Comparison of ENCODE assay signal across 13 mouse cellular contexts in genomic region chr6:149244159-149244558, GRCm38 (mm10).
"Had no signal": no experiment of that assay in that cellular context is flagged by ENCODE, and none has a peak within 500 bp of the region (broad histone marks: within the 10 kb centered on the region; RNA-seq: fewer than 3 reads in every experiment).

No protein-coding gene starts in this region.

- DNase-seq: gastrocnemius, postnatal 25 days; heart, adult 11 months; heart, adult 2 months; heart, postnatal 14 days; heart, postnatal 36 days; kidney, adult 11 months; kidney, adult 2 months; kidney, adult 9 months; kidney, postnatal 14 days; kidney, postnatal 36 days; left cerebral cortex, postnatal 4 days had no signal

- ATAC-seq: hindbrain, postnatal 0 days; intestine, embryonic 16.5 days had no signal
